Mouse (Mus musculus) gastrocnemius, adult 8-10 months (tissue): Measurements from ENCODE around the gene Dexi. TPM values are rescaled to one million over a fixed set of nuclear protein-coding genes. Genes with fewer than 3 reads are reported as not detected.
A peak's percentile ranks its signal among the peaks of the same experiment; 100 is the strongest.

Source experiments
- DNase-seq, 2 experiments: peaks; one replicate each; pipeline ENCODE4 v3.0.0; 2022; ENCODE audit warnings: low spot score in 2 of 2
- total RNA-seq, 4 experiments: library from RNA; stranded (reverse); gene quantifications; 2 replicates each; pipeline ENCODE4 v1.2.4; 2022

Dexi gene
- total RNA-seq, result 10 to 100 TPM; 40.4 to 70.4 (median 53.3) TPM

- DNase-seq, result peak; percentile 95 to 96
Observed at GRCm38 (mm10) chr16:10542698-10543365, at the start of gene Dexi. Dexi (minus strand) TSS chr16:10543054.

GRCm38 (mm10) chr16:10586546-10586945 lies 43.7 kb upstream of the Dexi start:
- no peak for DNase-seq

DNA sequence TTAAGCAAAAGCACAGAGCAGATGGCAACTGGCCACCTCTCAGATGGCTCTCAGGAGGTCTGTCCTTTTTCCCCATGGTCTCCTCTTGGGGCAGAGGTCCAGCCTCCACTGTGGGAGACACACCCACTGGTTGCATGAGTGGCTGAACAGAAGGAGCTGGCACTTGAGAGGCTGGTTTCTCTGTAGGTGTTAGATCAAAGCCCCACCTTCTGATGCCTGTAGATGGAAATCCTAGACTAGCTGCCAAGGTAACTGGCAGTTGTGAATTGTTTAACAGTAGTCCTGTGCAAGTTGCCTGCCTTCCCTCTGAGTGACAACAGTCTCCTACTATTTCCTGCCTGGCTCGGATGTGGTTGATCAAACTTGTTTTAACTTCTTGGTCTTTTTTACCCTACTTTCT lies 42.3 kb upstream of the Dexi start:
- DNase-seq, result no peak

DNA sequence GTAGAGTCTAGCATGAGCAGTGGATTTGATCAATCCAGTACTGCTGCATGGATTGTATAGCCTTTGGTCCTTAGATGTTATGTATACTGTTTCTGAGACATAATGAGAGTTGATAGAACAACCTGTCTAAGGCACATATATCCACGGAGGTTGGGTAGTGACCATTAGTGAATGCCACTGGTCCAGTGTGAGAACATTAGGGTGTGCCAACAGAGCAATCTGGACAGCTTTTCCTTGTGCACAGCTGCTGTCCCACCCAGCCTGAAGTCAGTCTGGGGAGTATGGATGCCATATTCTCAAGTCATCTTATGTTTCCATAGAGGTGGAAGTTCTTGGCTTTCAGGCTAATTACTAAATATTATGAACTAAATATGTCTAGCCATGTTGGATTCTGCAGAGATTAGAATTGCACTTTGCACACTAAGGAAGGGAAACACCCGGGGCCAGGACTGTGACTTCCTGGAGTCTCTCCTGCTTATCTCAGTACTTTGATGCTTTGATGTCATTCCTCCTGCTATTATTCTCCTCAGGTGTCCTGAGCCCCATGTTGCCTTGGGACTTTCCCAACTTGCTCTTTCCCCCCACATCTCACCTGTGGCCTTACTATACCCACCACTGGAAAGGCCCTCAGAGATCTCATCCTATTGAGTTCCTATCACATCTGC lies 38.5 kb upstream of the Dexi start:
- no peak for DNase-seq

DNA sequence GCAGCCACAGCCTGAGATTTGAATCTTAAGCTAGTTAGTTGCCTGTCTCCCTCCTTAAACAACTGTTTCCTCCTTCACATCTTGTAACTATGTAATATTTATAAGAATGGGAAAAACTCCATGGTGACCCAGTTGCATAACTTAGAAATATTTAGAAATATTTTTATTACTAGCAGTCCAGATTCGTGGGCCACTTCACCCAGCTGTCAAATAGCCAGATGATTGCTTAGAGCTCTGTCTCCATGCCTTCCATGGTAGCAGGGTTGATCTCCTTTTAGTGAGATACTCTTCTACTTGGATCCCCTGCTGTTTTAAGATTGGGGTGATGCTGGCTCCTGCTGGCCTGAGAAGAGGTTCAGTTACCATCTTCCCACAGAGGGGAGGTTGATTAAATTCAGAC lies 35.5 kb upstream of the Dexi start:
- no peak for DNase-seq

GRCm38 (mm10) chr16:10577548-10577947 lies 34.7 kb upstream of the Dexi start:
- DNase-seq, result no peak

DNA sequence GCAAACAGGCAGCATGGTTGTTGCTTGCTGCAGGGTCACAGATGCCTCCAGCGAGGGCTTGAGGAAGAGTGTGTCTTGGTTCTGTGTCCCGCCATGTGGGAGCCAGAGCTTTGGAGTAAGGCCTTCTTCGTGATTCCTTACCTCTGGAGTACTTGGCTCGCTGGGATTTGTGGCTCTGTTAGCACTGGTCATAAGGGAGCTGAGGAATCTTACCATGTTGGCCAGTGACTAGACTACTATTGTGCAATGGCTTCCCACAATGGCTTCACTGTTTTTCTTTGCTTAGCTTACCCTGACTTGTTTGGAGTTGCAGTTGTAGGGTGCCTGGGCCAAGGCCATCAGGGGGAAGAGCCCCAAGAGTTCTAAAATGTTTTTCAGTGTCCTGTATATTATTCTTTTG lies 33.1 kb upstream of the Dexi start:
- no peak for DNase-seq

- peak in 1 of 2 experiments; percentile 50 for DNase-seq
Observed at GRCm38 (mm10) chr16:10574936-10575335, 32.1 kb upstream of the Dexi start.

GRCm38 (mm10) chr16:10571820-10572219 lies 29.0 kb upstream of the Dexi start:
- no peak for DNase-seq

GRCm38 (mm10) chr16:10570708-10571107 lies 27.9 kb upstream of the Dexi start:
- DNase-seq, result peak; percentile 28 to 40

DNA sequence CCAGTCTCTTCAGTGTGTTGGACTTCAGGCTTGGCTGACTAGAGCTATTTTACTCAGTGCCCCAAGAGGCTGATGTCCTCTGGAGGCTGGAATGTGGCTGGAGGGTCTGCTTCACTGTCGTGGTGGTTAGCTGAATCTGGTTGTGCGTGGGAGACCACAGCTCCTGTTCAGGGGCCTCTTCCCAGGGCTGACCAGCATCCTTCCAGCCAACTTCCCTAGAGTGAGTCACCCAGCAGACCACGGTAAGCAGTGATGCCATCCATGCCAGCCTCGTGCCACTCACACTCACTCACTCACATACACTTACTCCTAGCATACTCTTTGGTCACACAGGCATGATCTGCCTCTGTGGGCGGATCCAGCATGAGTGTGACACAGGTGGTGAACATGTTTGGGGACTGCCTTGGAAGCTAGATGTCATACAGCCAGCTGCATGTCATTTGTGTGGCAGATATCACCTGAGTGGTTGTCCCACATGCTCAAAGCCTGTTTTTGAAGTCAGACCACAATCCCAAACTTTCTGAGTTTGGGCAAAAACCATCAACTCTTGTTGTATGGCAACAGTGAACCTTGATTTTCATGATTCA lies 27.0 kb upstream of the Dexi start:
- no peak for DNase-seq

GRCm38 (mm10) chr16:10567153-10567552 lies 24.3 kb upstream of the Dexi start:
- no peak for DNase-seq

GRCm38 (mm10) chr16:10565278-10565885 lies 22.5 kb upstream of the Dexi start:
- DNase-seq, result peak; percentile 31 to 51

DNA sequence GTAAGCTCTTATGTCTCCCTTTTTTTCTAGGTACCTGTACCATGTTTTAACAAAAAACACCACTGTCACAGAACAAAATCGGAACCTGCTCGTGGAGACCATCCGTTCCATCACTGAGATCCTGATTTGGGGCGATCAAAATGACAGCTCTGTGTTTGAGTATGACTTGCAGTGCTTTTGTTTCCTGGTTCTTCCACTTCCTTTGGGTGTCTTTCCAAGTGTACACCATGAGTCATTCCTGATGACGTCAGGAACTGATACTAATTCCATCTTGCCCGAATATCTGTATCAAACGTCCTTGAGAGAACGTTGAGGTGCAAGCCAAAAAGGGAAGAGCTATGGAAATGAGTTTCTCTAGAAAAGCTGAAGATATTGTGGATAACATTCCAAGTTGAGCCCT lies 17.1 kb upstream of the Dexi start:
- no peak for DNase-seq

GRCm38 (mm10) chr16:10553858-10554257 lies 11.0 kb upstream of the Dexi start:
- DNase-seq, result no peak

DNA sequence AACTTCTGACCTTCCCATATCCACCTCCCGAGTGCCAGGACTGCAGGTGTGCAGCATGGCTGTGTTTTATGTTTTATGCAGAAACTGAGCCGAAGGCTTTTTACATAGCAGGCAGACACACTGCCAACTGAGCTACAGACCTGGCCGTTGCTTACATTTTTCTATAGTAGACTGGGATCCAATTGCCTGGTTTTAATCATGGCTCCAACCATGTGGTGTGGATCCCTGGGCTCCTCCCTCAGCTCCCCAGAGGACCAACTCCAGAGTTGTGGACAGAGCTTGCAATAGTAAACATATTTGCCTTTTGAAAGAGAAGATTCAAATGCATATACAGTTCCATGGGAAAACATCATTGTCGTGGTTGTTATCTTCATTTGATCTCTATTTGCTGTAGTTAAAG lies 8.7 kb upstream of the Dexi start:
- DNase-seq, result no peak

DNA sequence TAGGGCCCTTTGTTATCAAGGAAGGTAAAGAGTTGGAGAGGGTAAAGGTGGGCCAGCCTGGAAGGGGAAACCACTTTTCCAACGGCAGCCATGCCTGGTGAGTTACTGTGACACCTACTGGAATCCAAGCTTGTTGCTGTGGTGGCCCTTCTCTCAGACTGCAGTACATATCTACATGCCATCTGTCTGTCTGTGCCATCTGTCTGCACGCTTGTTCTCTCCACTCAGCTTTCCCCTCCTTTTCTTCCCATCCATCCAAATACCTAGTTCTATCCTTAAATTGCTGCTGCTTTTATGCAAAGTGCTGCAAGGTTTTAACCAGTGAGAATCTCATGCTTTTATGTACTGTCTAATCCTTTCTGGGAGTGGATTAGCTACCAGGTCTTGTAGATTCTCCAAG lies 6.7 kb upstream of the Dexi start:
- DNase-seq, result no peak

DNA sequence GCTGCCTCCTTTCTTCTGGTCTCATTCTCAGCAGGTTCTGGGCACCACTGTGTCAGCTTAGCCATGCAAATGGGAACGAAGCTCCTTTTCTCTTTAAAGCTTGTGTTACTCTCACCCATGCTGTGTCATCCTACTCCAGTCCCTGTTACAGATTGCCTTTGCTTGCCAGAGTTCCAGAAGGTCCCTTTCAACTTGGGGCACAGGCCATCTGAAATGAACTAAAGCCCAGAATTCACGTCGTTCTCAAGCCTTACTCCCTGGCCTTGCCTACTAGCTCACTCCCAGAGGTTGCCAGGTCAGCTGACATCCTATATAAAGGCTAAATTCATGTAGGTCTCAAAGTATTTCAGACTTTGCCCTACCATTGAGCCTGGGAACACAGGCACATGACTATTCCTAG lies 6.1 kb upstream of the Dexi start:
- DNase-seq, result no peak

- DNase-seq, result no peak
Observed at GRCm38 (mm10) chr16:10546865-10547264, 4.0 kb upstream of the Dexi start.

GRCm38 (mm10) chr16:10544995-10545622 lies 2.3 kb upstream of the Dexi start, which contains the start of gene Clec16a:
Clec16a (plus strand) TSS chr16:10545339.
- peak; percentile 92 to 95 for DNase-seq

GRCm38 (mm10) chr16:10542266-10542665 lies 588 bp downstream of the Dexi start:
- DNase-seq, result no peak

GRCm38 (mm10) chr16:10541598-10541930 lies 1.3 kb downstream of the Dexi start:
- DNase-seq, result no peak
